Comparison of ENCODE assay signal across 25 mouse cellular contexts in the genomic region with DNA sequence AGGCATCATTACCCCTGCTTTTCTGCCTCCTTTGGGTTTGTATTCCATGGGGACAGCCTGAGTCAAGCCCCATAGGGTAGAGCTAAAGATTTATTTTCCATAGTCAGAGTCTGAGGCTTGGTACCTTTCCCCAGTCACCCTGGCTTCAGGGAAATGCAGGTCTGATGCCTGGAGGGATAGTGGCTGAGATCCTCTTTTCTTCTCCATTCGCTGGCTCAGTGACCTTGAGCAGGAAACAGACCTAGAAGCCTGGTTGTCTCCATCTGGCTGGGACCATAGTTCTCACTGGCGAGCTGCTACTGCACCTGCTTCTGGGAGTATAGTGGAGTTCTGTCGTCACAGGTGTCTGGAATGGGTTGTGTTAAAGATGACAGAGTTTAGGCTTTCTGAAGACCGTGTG.
DNase-seq lines count a peak whose midpoint lies in the region; ATAC-seq lines count a peak whose summit lies in the region.
"Had no signal": no experiment of that assay in that cellular context is flagged by ENCODE, and none has a peak within 500 bp of the region (broad histone marks: within the 10 kb centered on the region; RNA-seq: fewer than 3 reads in every experiment).

No protein-coding gene starts in this region.

- H3K27ac ChIP-seq in liver, embryonic 12.5 days = peak overlapping the region; percentile 71; the same call in 1 of the 2 replicates
- no peak overlapping the region for H3K27ac ChIP-seq in liver, embryonic 11.5 days (ENCODE audit: low read depth, low read length)
- no peak overlapping the region for H3K27ac ChIP-seq in midbrain, embryonic 11.5 days (ENCODE audit: low read depth, low read length)
- no peak overlapping the region for H3K27ac ChIP-seq in midbrain, embryonic 16.5 days (ENCODE audit: low read length)
- H3K27ac ChIP-seq in liver, embryonic 16.5 days (ENCODE audit: low read length) = peak overlapping the region; percentile 74
- H3K27ac ChIP-seq: embryonic facial prominence, embryonic 12.5 days; gastrocnemius, adult 2 months; heart, embryonic 13.5 days; hindbrain, embryonic 10.5 days; hindbrain, embryonic 14.5 days had no signal

- H3K27me3 ChIP-seq in liver, embryonic 12.5 days (replicated peaks) = no peaks in the 10 kb centered on the region
- H3K27me3 ChIP-seq in liver, embryonic 11.5 days (replicated peaks; ENCODE audit: control insufficient read depth, insufficient read depth, low read length) = no peaks in the 10 kb centered on the region
- no peaks in the 10 kb centered on the region for H3K27me3 ChIP-seq in midbrain, embryonic 11.5 days (ENCODE audit: control insufficient read depth, insufficient read depth, low read length)
- H3K27me3 ChIP-seq in midbrain, embryonic 16.5 days (ENCODE audit: control insufficient read depth, insufficient read depth, low read depth, low read length) = no peaks in the 10 kb centered on the region
- no peaks in the 10 kb centered on the region for H3K27me3 ChIP-seq in liver, embryonic 16.5 days (ENCODE audit: control insufficient read depth, insufficient read depth, low read depth, low read length)
- H3K27me3 ChIP-seq: embryonic facial prominence, embryonic 12.5 days; heart, embryonic 13.5 days had no signal

- peak; percentile 71 for DNase-seq in heart, adult 11 months
- DNase-seq in heart, postnatal 25 days (ENCODE audit: low spot score) = no peak
- DNase-seq in liver, embryonic 11.5 days (ENCODE audit: low spot score) = no peak
- peak; percentile 23 for DNase-seq in midbrain, embryonic 11.5 days (ENCODE audit: low spot score, missing footprints)
- no peak for DNase-seq in cerebellum, adult 18-20 months
- DNase-seq: adrenal gland, adult 8-10 months; adrenal gland, postnatal 25 days; cerebellum, adult 11-12 months; cerebellum, adult 9-10 months; cerebellum, postnatal 14 days; forebrain, postnatal 0 days; gastrocnemius, adult 2 months; gastrocnemius, postnatal 14 days; heart, adult 18-20 months; heart, postnatal 14 days had no signal

- H3K36me3 ChIP-seq in liver, embryonic 12.5 days = no peaks in the 10 kb centered on the region
- no peaks in the 10 kb centered on the region for H3K36me3 ChIP-seq in liver, embryonic 11.5 days (ENCODE audit: control insufficient read depth, insufficient read depth, low read length)
- H3K36me3 ChIP-seq in midbrain, embryonic 11.5 days (ENCODE audit: control insufficient read depth, insufficient read depth, low read length) = no peaks in the 10 kb centered on the region
- no peaks in the 10 kb centered on the region for H3K36me3 ChIP-seq in midbrain, embryonic 16.5 days (ENCODE audit: control insufficient read depth, insufficient read depth, low read length)
- H3K36me3 ChIP-seq in liver, embryonic 16.5 days (ENCODE audit: control insufficient read depth, insufficient read depth) = no peaks in the 10 kb centered on the region
- H3K36me3 ChIP-seq: embryonic facial prominence, embryonic 12.5 days; heart, embryonic 13.5 days; hindbrain, embryonic 10.5 days had no signal

- peak; percentile 21; the same call in 1 of the 2 replicates for ATAC-seq in liver, embryonic 12.5 days
- no peak for ATAC-seq in liver, embryonic 11.5 days (replicated peaks; ENCODE audit: low FRiP score)
- ATAC-seq in midbrain, embryonic 11.5 days (ENCODE audit: low FRiP score) = no peak
- no peak for ATAC-seq in midbrain, embryonic 16.5 days
- ATAC-seq in liver, embryonic 16.5 days (ENCODE audit: low read depth) = peak; percentile 14
- ATAC-seq: activated CD4-positive, CD25-positive, alpha-beta regulatory T cell, adult 4 months; CD4-positive, CD25-positive, alpha-beta regulatory T cell, adult 4 months; forebrain, embryonic 14.5 days; forebrain, postnatal 0 days had no signal

- 55% methylated on average over 4 of the region's 4 CpGs for WGBS in liver, embryonic 12.5 days (ENCODE audit: insufficient replicate concordance)
- WGBS in liver, embryonic 11.5 days = 73% methylated on average over 4 of the region's 4 CpGs
- 83% methylated on average over 4 of the region's 4 CpGs for WGBS in midbrain, embryonic 11.5 days
- 85% methylated on average over 4 of the region's 4 CpGs for whole genome bisulfite sequencing in midbrain, embryonic 16.5 days
- WGBS in liver, embryonic 16.5 days (ENCODE audit: insufficient replicate concordance) = 40% methylated on average over 4 of the region's 4 CpGs

- H3K9me3 ChIP-seq in liver, embryonic 12.5 days (replicated peaks) = no peaks in the 10 kb centered on the region
- H3K9me3 ChIP-seq in liver, embryonic 11.5 days (ENCODE audit: control insufficient read depth, low read length) = no peaks in the 10 kb centered on the region
- H3K9me3 ChIP-seq in midbrain, embryonic 11.5 days (ENCODE audit: control insufficient read depth, low read length) = no peaks in the 10 kb centered on the region
- H3K9me3 ChIP-seq in midbrain, embryonic 16.5 days (replicated peaks; ENCODE audit: control insufficient read depth, low read length, poor library complexity, severe bottlenecking) = no peaks in the 10 kb centered on the region
- no peaks in the 10 kb centered on the region for H3K9me3 ChIP-seq in liver, embryonic 16.5 days (replicated peaks; ENCODE audit: control insufficient read depth, low read length)
- H3K9me3 ChIP-seq: embryonic facial prominence, embryonic 12.5 days; heart, embryonic 13.5 days; hindbrain, embryonic 10.5 days had no signal

- H3K4me2 ChIP-seq in liver, embryonic 12.5 days = peak overlapping the region; percentile 45
- no peak overlapping the region for H3K4me2 ChIP-seq in liver, embryonic 11.5 days
- H3K4me2 ChIP-seq in midbrain, embryonic 11.5 days = no peak overlapping the region
- H3K4me2 ChIP-seq in midbrain, embryonic 16.5 days (ENCODE audit: low read length) = no peak overlapping the region
- H3K4me2 ChIP-seq in liver, embryonic 16.5 days (ENCODE audit: low read depth, low read length) = peak overlapping the region; percentile 55
- H3K4me2 ChIP-seq: embryonic facial prominence, embryonic 12.5 days; heart, embryonic 13.5 days; hindbrain, embryonic 14.5 days had no signal

- intact Hi-C loops in heart, postnatal 25 days (cut with DNase I) = no loop called here

- no peak overlapping the region for H3K9ac ChIP-seq in liver, embryonic 12.5 days
- no peak overlapping the region for H3K9ac ChIP-seq in liver, embryonic 11.5 days (ENCODE audit: low read depth, low read length)
- no peak overlapping the region for H3K9ac ChIP-seq in midbrain, embryonic 11.5 days (ENCODE audit: low read length)
- no peak overlapping the region for H3K9ac ChIP-seq in midbrain, embryonic 16.5 days (ENCODE audit: low read depth, low read length)
- no peak overlapping the region for H3K9ac ChIP-seq in liver, embryonic 16.5 days (ENCODE audit: low read depth, low read length)
- H3K9ac ChIP-seq: embryonic facial prominence, embryonic 12.5 days; forebrain, postnatal 0 days; heart, embryonic 13.5 days; hindbrain, embryonic 14.5 days had no signal

- H3K4me1 ChIP-seq in liver, embryonic 12.5 days = peaks cover 27% of the 10 kb centered on the region
- no peaks in the 10 kb centered on the region for H3K4me1 ChIP-seq in liver, embryonic 11.5 days (replicated peaks; ENCODE audit: control insufficient read depth, insufficient read depth, low read length)
- no peaks in the 10 kb centered on the region for H3K4me1 ChIP-seq in midbrain, embryonic 11.5 days (ENCODE audit: control insufficient read depth, insufficient read depth, low read length)
- H3K4me1 ChIP-seq in midbrain, embryonic 16.5 days (ENCODE audit: control insufficient read depth, insufficient read depth, low read length) = no peaks in the 10 kb centered on the region
- H3K4me1 ChIP-seq in liver, embryonic 16.5 days (ENCODE audit: control insufficient read depth, low read depth, low read length) = peaks cover 12% of the 10 kb centered on the region
- H3K4me1 ChIP-seq: embryonic facial prominence, embryonic 12.5 days; hindbrain, embryonic 10.5 days had no signal

- no peak overlapping the region for H3K4me3 ChIP-seq in liver, embryonic 12.5 days
- H3K4me3 ChIP-seq in liver, embryonic 11.5 days (ENCODE audit: low read depth, low read length) = no peak overlapping the region
- H3K4me3 ChIP-seq in midbrain, embryonic 11.5 days (ENCODE audit: low read depth, low read length) = no peak overlapping the region
- H3K4me3 ChIP-seq in midbrain, embryonic 16.5 days (ENCODE audit: low read depth, low read length) = no peak overlapping the region
- H3K4me3 ChIP-seq in liver, embryonic 16.5 days (ENCODE audit: low read depth, low read length) = no peak overlapping the region
- H3K4me3 ChIP-seq: embryonic facial prominence, embryonic 12.5 days; gastrocnemius, adult 2 months; heart, embryonic 13.5 days; hindbrain, embryonic 10.5 days had no signal

Comparison
In these comparisons a context has a peak if more than half of its experiments do, and no peak if none do; other contexts are left out.
1. DNase-seq: peak in heart, adult 11 months (single experiment) and midbrain, embryonic 11.5 days (single experiment); none in heart, postnatal 25 days (single experiment), liver, embryonic 11.5 days (single experiment) and cerebellum, adult 18-20 months (0 of 2).
2. ATAC-seq: peak in liver, embryonic 12.5 days (single experiment) and liver, embryonic 16.5 days (single experiment); none in liver, embryonic 11.5 days (single experiment), midbrain, embryonic 11.5 days (single experiment) and midbrain, embryonic 16.5 days (single experiment).
3. H3K27ac ChIP-seq: peak in liver, embryonic 12.5 days (single experiment) and liver, embryonic 16.5 days (single experiment); none in liver, embryonic 11.5 days (single experiment), midbrain, embryonic 11.5 days (single experiment) and midbrain, embryonic 16.5 days (single experiment).
4. H3K4me2 ChIP-seq: peak in liver, embryonic 12.5 days (single experiment) and liver, embryonic 16.5 days (single experiment); none in liver, embryonic 11.5 days (single experiment), midbrain, embryonic 11.5 days (single experiment) and midbrain, embryonic 16.5 days (single experiment).